Mouse (Mus musculus) hindbrain, embryonic 14.5 days (tissue): ENCODE data around the gene Gfy. TPM values are rescaled to one million over a fixed set of nuclear protein-coding genes. Genes with fewer than 3 reads are reported as not detected.

ENCODE experiments used
- ATAC-seq: fragments of 200-750 bp; cut with Nextera tagmentation; 2 replicates; pipeline ENCODE4 v1.8.0; 2017; ENCODE audit warnings: moderate number of reproducible peaks, mild to moderate bottlenecking, moderate TSS enrichment, moderate library complexity; ENCODE audit not compliant: low FRiP score
- DNase-seq: peaks from one replicate; pipeline ENCODE4 v3.0.0-alpha.2; 2015; ENCODE audit warnings: low spot score
- H3K27ac ChIP-seq: fragments of 300-500 bp; sonication (generic); 2 replicates; pipeline ENCODE4 v1.5.1; 2014; ENCODE audit warnings: mild to moderate bottlenecking, moderate library complexity
- H3K27me3 ChIP-seq: fragments of 300-500 bp; sonication (generic); 2 replicates; pipeline ENCODE4 v1.6.1; 2014; ENCODE audit warnings: mild to moderate bottlenecking, low read length, mixed read lengths; ENCODE audit not compliant: control insufficient read depth, insufficient read depth
- H3K36me3 ChIP-seq: fragments of 300-500 bp; sonication (generic); replicated peaks from 2 replicates; pipeline ENCODE4 v1.6.1; 2014; ENCODE audit not compliant: control insufficient read depth, insufficient read depth
- H3K4me1 ChIP-seq: fragments of 300-500 bp; sonication (generic); replicated peaks from 2 replicates; pipeline ENCODE4 v1.6.1; 2014; ENCODE audit warnings: antibody characterized with exemption, low read length, mixed read lengths; ENCODE audit not compliant: control insufficient read depth, insufficient read depth
- H3K4me2 ChIP-seq: fragments of 300-500 bp; sonication (generic); replicated peaks from 2 replicates; pipeline ENCODE4 v1.6.1; 2014; ENCODE audit warnings: mild to moderate bottlenecking, moderate library complexity
- H3K4me3 ChIP-seq: fragments of 300-500 bp; sonication (generic); replicated peaks from 2 replicates; pipeline ENCODE4 v1.5.1; 2014; ENCODE audit warnings: mild to moderate bottlenecking, low read length
- H3K9ac ChIP-seq: fragments of 300-500 bp; sonication (generic); 2 replicates; pipeline ENCODE4 v1.6.1; 2014
- H3K9me3 ChIP-seq: fragments of 300-500 bp; sonication (generic); 2 replicates; pipeline ENCODE4 v1.6.1; 2016; ENCODE audit warnings: low read length; ENCODE audit not compliant: control insufficient read depth
- WGBS: fragments of 180-500 bp; shearing (Covaris S2); extraction: QIAGEN DNeasy Blood & Tissue Kit; methylation state at CpG from one replicate; pipeline ENCODE4 v1.1.7; 2014; 5-methylcytosine and 5-hydroxymethylcytosine counted together
- polyA plus RNA-seq: library from polyadenylated mRNA; unstranded; fragments of >200 nt; fragmentation: Nextera tagmentation; extraction: Ambion mirVana; gene quantifications from 2 replicates; pipeline ENCODE4 v1.2.1, GENCODE M21; 2014

Gene Gfy
- polyA plus RNA-seq, 1 experiment from 2014 or later, result not detected

DNA sequence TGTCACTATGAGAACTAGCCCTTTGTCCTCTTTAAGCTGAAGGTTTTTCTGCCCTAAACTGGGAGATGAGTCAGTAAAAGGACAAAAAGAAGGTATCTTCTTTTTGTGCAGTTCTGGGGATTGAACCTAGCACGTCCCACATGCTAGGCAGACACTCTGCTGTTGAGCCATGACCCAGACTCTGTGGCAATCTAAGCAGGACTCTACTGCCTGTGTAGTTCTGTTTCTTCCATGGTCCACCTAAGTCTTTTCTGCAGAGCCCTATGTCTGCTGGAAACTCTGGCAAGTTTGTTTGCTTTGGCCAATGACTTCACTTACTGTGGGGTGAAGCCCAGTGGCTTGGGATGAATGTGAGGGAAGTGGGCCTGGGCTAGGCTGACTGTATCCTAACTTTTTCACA lies 41.0 kb downstream of the Gfy start:
- Histone ChIP-seq H3K4me2 (no peak overlapping the region), H3K27me3 (0 out of 2 replicates have a peak, but pooled peaks cover 5% of the 10 kb centered on the region), H3K9ac (no peak overlapping the region), H3K27ac (no peak overlapping the region), H3K36me3 (peaks cover 6% of the 10 kb centered on the region; the same call in 1 of the 2 replicates), H3K4me1 (0 out of 2 replicates have a peak, but pooled peaks cover 6% of the 10 kb centered on the region), H3K9me3 (no peaks in the 10 kb centered on the region), H3K4me3 (no peak overlapping the region)
- WGBS, result 75% methylated on average over 1 of the region's 1 CpGs
- no peak for DNase-seq
- no peak for ATAC-seq

GRCm38 (mm10) chr7:45137171-45138006 lies 42.0 kb downstream of the Gfy start:
- 0 out of 2 replicates have a peak, but pooled peaks cover 5% of the 10 kb centered on the region for H3K27me3 ChIP-seq
- peaks cover 3% of the 10 kb centered on the region; the same call in 1 of the 2 replicates for H3K36me3 ChIP-seq
- no peak for DNase-seq
- 0 out of 2 replicates have a peak, but pooled peaks cover 6% of the 10 kb centered on the region for H3K4me1 ChIP-seq
- H3K4me2 ChIP-seq, result no peak overlapping the region
- no peak overlapping the region for H3K4me3 ChIP-seq
- no peak overlapping the region for H3K27ac ChIP-seq
- H3K9me3 ChIP-seq, result no peaks in the 10 kb centered on the region
- H3K9ac ChIP-seq, result no peak overlapping the region
- no peak for ATAC-seq
- WGBS, result 86% methylated on average over 12 of the region's 12 CpGs

GRCm38 (mm10) chr7:45135993-45136567 lies 43.3 kb downstream of the Gfy start, which contains the start of the genes Gm45713 and Flt3l:
TSS of gene Gm45713 (minus strand) at chr7:45136231.
TSS of gene Flt3l (minus strand) at chr7:45136432.
- Histone ChIP-seq H3K4me1 (0 out of 2 replicates have a peak, but pooled peaks cover 6% of the 10 kb centered on the region), H3K27me3 (0 out of 2 replicates have a peak, but pooled peaks cover 5% of the 10 kb centered on the region), H3K9ac (peak within 1 kb of the TSS; percentile 57), H3K27ac (no peak within 1 kb of the TSS), H3K4me3 (peak within 1 kb of the TSS; percentile 38), H3K4me2 (peak within 1 kb of the TSS; percentile 62), H3K9me3 (no peaks in the 10 kb centered on the region), H3K36me3 (no peaks in the 10 kb centered on the region)
- DNase-seq, result peak; percentile 82
- peak; percentile 78; the same call in 1 of the 2 replicates for ATAC-seq
- WGBS, result 5% methylated on average over 29 of the region's 29 CpGs

- 0 out of 2 replicates have a peak, but pooled peaks cover 6% of the 10 kb centered on the region for H3K4me1 ChIP-seq
- no peak overlapping the region for H3K4me3 ChIP-seq
Observed at GRCm38 (mm10) chr7:45135370-45135769, 44.0 kb downstream of the Gfy start.

DNA sequence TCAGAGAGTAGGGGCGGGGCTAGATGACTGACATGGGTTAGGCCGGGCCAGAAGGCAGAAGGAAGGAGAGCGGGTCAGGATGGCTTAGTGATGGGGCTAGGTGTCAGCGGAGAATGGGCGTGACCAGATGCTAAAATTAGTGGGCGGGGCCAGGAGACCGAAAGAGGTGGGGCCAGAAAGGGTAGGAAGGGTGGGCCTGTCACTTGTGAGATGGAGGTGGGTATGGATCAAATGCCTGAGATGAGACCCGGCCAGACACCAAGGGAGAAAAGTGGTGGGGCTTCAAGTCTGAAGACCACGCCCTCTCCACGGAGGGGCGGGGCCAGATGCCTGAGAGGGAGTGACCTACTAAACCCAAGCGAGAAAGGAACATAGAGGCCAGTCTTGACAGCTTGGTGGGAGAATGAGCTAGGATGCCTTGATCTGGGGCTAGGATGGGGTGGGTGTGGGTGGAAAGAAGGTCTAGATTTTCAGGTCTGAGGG lies 44.8 kb downstream of the Gfy start:
- Histone ChIP-seq H3K9ac (no peak overlapping the region), H3K9me3 (no peaks in the 10 kb centered on the region), H3K27ac (no peak overlapping the region), H3K4me3 (no peak overlapping the region), H3K4me2 (no peak overlapping the region), H3K4me1 (0 out of 2 replicates have a peak, but pooled peaks cover 6% of the 10 kb centered on the region), H3K36me3 (no peaks in the 10 kb centered on the region), H3K27me3 (0 out of 2 replicates have a peak, but pooled peaks cover 5% of the 10 kb centered on the region)
- DNase-seq (no peak), ATAC-seq (0 out of 2 replicates have a peak, but pooled peaks have one; percentile 14)
- 6% methylated on average over 12 of the region's 12 CpGs for WGBS

More at GRCm38 (mm10) chr7:45135370-45135769, 44.0 kb downstream of the Gfy start:
- Histone ChIP-seq H3K9me3 (no peaks in the 10 kb centered on the region), H3K27me3 (0 out of 2 replicates have a peak, but pooled peaks cover 5% of the 10 kb centered on the region), H3K27ac (no peak overlapping the region), H3K36me3 (no peaks in the 10 kb centered on the region), H3K4me2 (peak overlapping the region; percentile 62; the same call in 1 of the 2 replicates), H3K9ac (no peak overlapping the region)
- ATAC-seq, result no peak
- WGBS, result 86% methylated on average over 3 of the region's 3 CpGs
- no peak for DNase-seq

DNA sequence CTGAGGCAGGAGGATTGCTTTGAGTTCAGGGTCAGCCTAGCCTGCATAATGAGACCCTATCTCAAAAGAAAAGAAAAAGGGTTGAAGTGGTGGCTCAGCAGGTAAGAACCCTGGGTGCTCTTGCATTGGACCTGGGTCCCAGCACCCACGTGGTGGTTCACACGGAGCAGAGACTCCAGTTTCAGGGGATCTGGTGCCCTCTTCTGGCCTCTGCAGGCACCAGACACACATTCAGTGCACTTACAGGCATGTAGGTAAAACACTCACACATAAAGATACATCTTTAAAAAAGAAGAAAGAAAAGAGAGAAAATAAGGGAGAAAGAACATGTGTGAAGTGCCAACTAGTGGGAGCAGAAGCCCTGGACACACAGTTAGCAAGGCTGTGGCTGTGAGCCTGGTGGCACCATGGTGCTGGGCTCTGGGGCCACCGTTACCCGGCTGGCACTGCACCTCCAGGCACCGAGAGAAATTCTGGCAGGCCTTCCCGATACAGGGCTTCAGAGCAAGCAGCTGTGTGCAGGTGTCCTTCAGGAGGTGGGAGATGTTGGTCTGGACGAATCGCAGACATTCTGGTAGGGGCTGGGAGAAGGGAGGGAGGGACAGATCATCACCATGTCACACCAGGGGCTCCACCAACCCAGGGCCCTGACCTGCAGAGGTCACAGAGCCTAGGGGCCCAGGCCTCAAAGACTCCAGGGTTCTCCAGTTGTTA lies 45.8 kb downstream of the Gfy start:
- Histone ChIP-seq H3K9me3 (no peaks in the 10 kb centered on the region), H3K4me1 (peaks cover 11% of the 10 kb centered on the region; the same call in 1 of the 2 replicates), H3K36me3 (no peaks in the 10 kb centered on the region), H3K4me3 (no peak overlapping the region), H3K27ac (no peak overlapping the region), H3K27me3 (0 out of 2 replicates have a peak, but pooled peaks cover 5% of the 10 kb centered on the region), H3K4me2 (no peak overlapping the region), H3K9ac (no peak overlapping the region)
- DNase-seq (no peak), ATAC-seq (no peak)
- 82% methylated on average over 8 of the region's 8 CpGs for WGBS

- H3K27me3 ChIP-seq, result 0 out of 2 replicates have a peak, but pooled peaks cover 5% of the 10 kb centered on the region
- 0 out of 2 replicates have a peak overlapping the region, but pooled peaks have one; percentile 8 for H3K9ac ChIP-seq
- no peak overlapping the region for H3K27ac ChIP-seq
- H3K9me3 ChIP-seq, result no peaks in the 10 kb centered on the region
- peaks cover 20% of the 10 kb centered on the region for H3K4me1 ChIP-seq
- peaks cover 7% of the 10 kb centered on the region for H3K36me3 ChIP-seq
- WGBS, result 81% methylated on average over 11 of the region's 11 CpGs
- DNase-seq, result no peak
- no peak for ATAC-seq
- no peak overlapping the region for H3K4me3 ChIP-seq
- no peak overlapping the region for H3K4me2 ChIP-seq
Observed at GRCm38 (mm10) chr7:45131850-45132249, 47.5 kb downstream of the Gfy start.

GRCm38 (mm10) chr7:45129776-45130512 lies 49.4 kb downstream of the Gfy start:
- WGBS, result 51% methylated on average over 15 of the region's 15 CpGs
- DNase-seq (no peak), ATAC-seq (no peak)
- H3K36me3 ChIP-seq, result peaks cover 26% of the 10 kb centered on the region
- H3K4me1 ChIP-seq, result peaks cover 22% of the 10 kb centered on the region
- H3K4me2 ChIP-seq, result peak overlapping the region; percentile 64
- H3K27me3 ChIP-seq, result no peaks in the 10 kb centered on the region
- peak overlapping the region; percentile 62 for H3K9ac ChIP-seq
- no peaks in the 10 kb centered on the region for H3K9me3 ChIP-seq
- H3K4me3 ChIP-seq, result peak overlapping the region; percentile 81
- peak overlapping the region; percentile 95 for H3K27ac ChIP-seq
